Mouse (Mus musculus) right cerebral cortex, postnatal 4 days (tissue): ENCODE results near the gene Arhgap31.

Source experiments
- DNase-seq: peaks from one replicate; pipeline ENCODE4 v3.0.0-alpha.2; 2022

Gene Arhgap31

GRCm38 (mm10) chr16:38644455-38644854 lies 68.6 kb downstream of the Arhgap31 start:
- no peak for DNase-seq

- DNase-seq = peak; percentile 13
Measured at GRCm38 (mm10) chr16:38637085-38637484, 76.0 kb downstream of the Arhgap31 start.

GRCm38 (mm10) chr16:38636682-38637081 lies 76.4 kb downstream of the Arhgap31 start:
- no peak for DNase-seq

- no peak for DNase-seq
Measured at GRCm38 (mm10) chr16:38635833-38636390, 77.2 kb downstream of the Arhgap31 start.

- peak; percentile 53 for DNase-seq
Measured at GRCm38 (mm10) chr16:38632147-38632546, 80.9 kb downstream of the Arhgap31 start.

- DNase-seq = no peak
Measured at GRCm38 (mm10) chr16:38625811-38626369, 87.2 kb downstream of the Arhgap31 start.

GRCm38 (mm10) chr16:38625411-38625810 lies 87.7 kb downstream of the Arhgap31 start:
- no peak for DNase-seq

GRCm38 (mm10) chr16:38624303-38624702 lies 88.8 kb downstream of the Arhgap31 start:
- DNase-seq = no peak

GRCm38 (mm10) chr16:38622283-38622682 lies 90.8 kb downstream of the Arhgap31 start:
- no peak for DNase-seq

- no peak for DNase-seq
Measured at GRCm38 (mm10) chr16:38620696-38621450, 92.2 kb downstream of the Arhgap31 start.

GRCm38 (mm10) chr16:38619054-38619453 lies 94.0 kb downstream of the Arhgap31 start:
- DNase-seq = peak; percentile 79

- DNase-seq = no peak
Measured at GRCm38 (mm10) chr16:38617977-38618376, 95.1 kb downstream of the Arhgap31 start.

GRCm38 (mm10) chr16:38613646-38614045 lies 99.4 kb downstream of the Arhgap31 start:
- DNase-seq = no peak

- no peak for DNase-seq
Measured at GRCm38 (mm10) chr16:38612646-38613045, 100.4 kb downstream of the Arhgap31 start.

GRCm38 (mm10) chr16:38609092-38609491 lies 104.0 kb downstream of the Arhgap31 start:
- no peak for DNase-seq

GRCm38 (mm10) chr16:38608687-38609086 lies 104.4 kb downstream of the Arhgap31 start:
- no peak for DNase-seq

- no peak for DNase-seq
Measured at GRCm38 (mm10) chr16:38606509-38606908, 106.6 kb downstream of the Arhgap31 start.

GRCm38 (mm10) chr16:38602989-38603804 lies 109.9 kb downstream of the Arhgap31 start:
- DNase-seq = no peak

GRCm38 (mm10) chr16:38598986-38599680 lies 113.9 kb downstream of the Arhgap31 start:
- DNase-seq = no peak

- no peak for DNase-seq
Measured at GRCm38 (mm10) chr16:38596651-38597050, 116.4 kb downstream of the Arhgap31 start.

GRCm38 (mm10) chr16:38596099-38596498 lies 117.0 kb downstream of the Arhgap31 start:
- DNase-seq = no peak

- no peak for DNase-seq
Measured at GRCm38 (mm10) chr16:38594435-38594834, 118.6 kb downstream of the Arhgap31 start.

GRCm38 (mm10) chr16:38592946-38593345 lies 120.1 kb downstream of the Arhgap31 start:
- DNase-seq = no peak
